Mouse (Mus musculus): ENCODE results near the gene Tjp2. TPM values are rescaled to one million over a fixed set of nuclear protein-coding genes. Genes with fewer than 3 reads are reported as not detected.

Tjp2 gene
- polyA plus RNA-seq, 1 experiment from 2014 or later, result 18.1 TPM

DNA sequence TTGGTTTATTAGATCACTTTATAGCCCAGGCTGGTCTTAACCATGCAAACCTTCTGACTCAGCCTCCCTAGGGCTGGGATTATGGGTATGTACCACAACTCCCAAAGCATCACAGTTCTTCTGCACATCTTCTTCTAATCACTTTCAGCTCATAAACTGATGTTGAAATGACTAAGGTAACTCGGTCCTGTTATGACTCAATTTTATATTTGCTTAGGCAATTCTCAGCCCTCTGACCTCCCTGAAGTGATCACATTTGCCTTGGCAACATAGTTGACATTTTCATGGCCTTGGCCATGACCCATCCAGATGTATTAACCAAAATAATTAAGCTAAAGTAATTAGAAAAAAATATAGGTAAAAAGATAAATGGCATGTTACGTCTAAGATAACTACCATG is 134.5 kb downstream of the Tjp2 start:
- WGBS, result 91% methylated on average over 2 of the region's 2 CpGs
- no peaks in the 10 kb centered on the region for H3K4me1 ChIP-seq (replicated peaks; ENCODE audit: control insufficient read depth, insufficient read depth, low read length)
- H3K36me3 ChIP-seq (ENCODE audit: control insufficient read depth, insufficient read depth, low read length), result no peaks in the 10 kb centered on the region
- no peaks in the 10 kb centered on the region for H3K27me3 ChIP-seq (ENCODE audit: control insufficient read depth, insufficient read depth, low read length)
- DNase-seq (ENCODE audit: low spot score) (no peak), ATAC-seq (ENCODE audit: low FRiP score) (no peak)
- no peak overlapping the region for H3K4me3 ChIP-seq (ENCODE audit: low read depth, low read length)
- no peaks in the 10 kb centered on the region for H3K9me3 ChIP-seq (ENCODE audit: control insufficient read depth, low read length)
- no peak overlapping the region for H3K27ac ChIP-seq (ENCODE audit: low read depth, low read length)
- H3K9ac ChIP-seq (ENCODE audit: low read depth, low read length), result no peak overlapping the region
- H3K4me2 ChIP-seq (replicated peaks; ENCODE audit: low read depth, low read length), result no peak overlapping the region

DNA sequence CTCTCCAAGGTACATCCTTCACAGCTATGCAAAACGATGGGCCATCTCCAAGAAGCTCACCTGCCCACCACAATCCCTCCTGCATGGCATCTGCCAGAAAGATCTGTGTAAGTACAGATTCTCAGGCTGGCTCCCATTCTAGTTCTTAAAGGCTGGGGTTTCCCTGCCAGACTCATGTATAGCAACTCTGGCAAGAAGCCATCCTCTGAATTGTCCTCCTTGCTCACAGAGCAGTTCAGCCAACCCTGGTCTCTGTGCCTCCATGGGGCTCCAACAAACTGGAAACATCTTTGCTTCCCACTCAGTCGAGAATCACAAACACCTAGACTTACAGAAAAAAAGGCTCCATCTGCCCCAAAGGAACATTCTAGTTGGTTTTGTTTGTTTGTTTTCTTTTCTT is 139.5 kb downstream of the Tjp2 start:
- ATAC-seq (ENCODE audit: low FRiP score) (no peak), DNase-seq (ENCODE audit: low spot score) (no peak)
- H3K4me3 ChIP-seq (ENCODE audit: low read depth, low read length), result no peak overlapping the region
- no peaks in the 10 kb centered on the region for H3K36me3 ChIP-seq (ENCODE audit: control insufficient read depth, insufficient read depth, low read length)
- no peak overlapping the region for H3K27ac ChIP-seq (ENCODE audit: low read depth, low read length)
- no peak overlapping the region for H3K9ac ChIP-seq (ENCODE audit: low read depth, low read length)
- H3K4me1 ChIP-seq (replicated peaks; ENCODE audit: control insufficient read depth, insufficient read depth, low read length), result no peaks in the 10 kb centered on the region
- H3K9me3 ChIP-seq (ENCODE audit: control insufficient read depth, low read length), result no peaks in the 10 kb centered on the region
- no peaks in the 10 kb centered on the region for H3K27me3 ChIP-seq (ENCODE audit: control insufficient read depth, insufficient read depth, low read length)
- H3K4me2 ChIP-seq (replicated peaks; ENCODE audit: low read depth, low read length), result no peak overlapping the region
- 76% methylated on average over 2 of the region's 2 CpGs for WGBS

DNA sequence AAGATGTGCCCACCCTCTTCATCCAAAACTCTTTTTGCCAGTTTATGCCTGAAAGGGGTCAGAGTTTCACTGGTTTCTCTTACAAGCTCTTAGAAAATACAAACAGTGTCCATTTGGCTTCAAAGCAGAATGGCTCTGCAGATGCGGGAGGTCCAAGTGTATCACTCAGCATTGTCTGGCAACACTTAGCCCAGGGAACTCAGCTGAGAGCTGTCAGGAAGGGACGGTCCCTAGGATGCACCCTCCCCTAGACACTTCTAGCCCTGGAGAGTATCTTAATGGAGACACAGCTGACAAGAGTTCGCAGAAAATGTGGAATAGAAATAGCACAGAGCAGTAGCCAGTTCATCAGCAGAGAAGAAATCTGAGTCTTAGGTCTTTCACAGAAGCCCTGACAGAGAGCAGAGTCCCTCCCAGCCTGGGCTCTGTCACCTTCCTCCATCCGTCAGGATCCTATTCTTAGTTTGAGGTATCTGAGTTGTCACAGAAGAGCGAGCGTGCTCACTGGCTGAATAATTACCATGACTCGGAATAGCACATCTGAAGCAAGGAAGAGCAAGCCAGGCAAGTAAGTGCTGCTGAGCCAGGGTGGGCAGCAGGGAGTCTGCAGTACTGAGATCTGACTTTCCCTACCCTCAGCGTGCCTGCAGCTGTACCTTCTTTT is 144.3 kb downstream of the Tjp2 start:
- Histone ChIP-seq H3K9me3 (ENCODE audit: control insufficient read depth, low read length) (no peaks in the 10 kb centered on the region), H3K27ac (ENCODE audit: low read depth, low read length) (no peak overlapping the region), H3K27me3 (ENCODE audit: control insufficient read depth, insufficient read depth, low read length) (no peaks in the 10 kb centered on the region), H3K9ac (ENCODE audit: low read depth, low read length) (no peak overlapping the region), H3K4me2 (replicated peaks; ENCODE audit: low read depth, low read length) (no peak overlapping the region), H3K36me3 (ENCODE audit: control insufficient read depth, insufficient read depth, low read length) (no peaks in the 10 kb centered on the region), H3K4me3 (ENCODE audit: low read depth, low read length) (no peak overlapping the region), H3K4me1 (replicated peaks; ENCODE audit: control insufficient read depth, insufficient read depth, low read length) (no peaks in the 10 kb centered on the region)
- WGBS, result 44% methylated on average over 8 of the region's 8 CpGs
- no peak for ATAC-seq (ENCODE audit: low FRiP score)
- no peak for DNase-seq (ENCODE audit: low spot score)

DNA sequence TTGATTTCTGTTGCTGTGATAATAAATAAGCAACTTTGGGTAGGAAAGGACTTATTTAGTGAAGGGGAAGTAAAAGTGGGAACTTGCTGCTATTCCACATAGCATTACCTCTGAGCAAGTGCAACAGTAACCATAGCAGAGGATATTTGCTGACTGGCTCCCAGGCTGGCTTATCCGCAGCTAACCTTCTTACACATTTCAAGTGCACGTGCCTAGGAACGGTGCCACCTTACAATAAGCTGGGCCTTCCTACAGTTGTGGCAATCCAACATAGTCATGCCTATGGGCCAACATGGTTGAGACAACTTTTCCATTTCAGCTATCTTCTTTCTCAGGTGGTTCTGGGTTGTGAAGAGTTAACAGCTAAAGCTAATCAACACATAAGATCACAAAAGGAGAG is 147.2 kb downstream of the Tjp2 start:
- no peak overlapping the region for H3K4me2 ChIP-seq (replicated peaks; ENCODE audit: low read depth, low read length)
- DNase-seq (ENCODE audit: low spot score), result no peak
- no peaks in the 10 kb centered on the region for H3K36me3 ChIP-seq (ENCODE audit: control insufficient read depth, insufficient read depth, low read length)
- H3K9ac ChIP-seq (ENCODE audit: low read depth, low read length), result no peak overlapping the region
- H3K4me3 ChIP-seq (ENCODE audit: low read depth, low read length), result no peak overlapping the region
- H3K27ac ChIP-seq (ENCODE audit: low read depth, low read length), result no peak overlapping the region
- no peaks in the 10 kb centered on the region for H3K4me1 ChIP-seq (replicated peaks; ENCODE audit: control insufficient read depth, insufficient read depth, low read length)
- no peaks in the 10 kb centered on the region for H3K27me3 ChIP-seq (ENCODE audit: control insufficient read depth, insufficient read depth, low read length)
- 91% methylated on average over 3 of the region's 3 CpGs for WGBS
- H3K9me3 ChIP-seq (ENCODE audit: control insufficient read depth, low read length), result no peaks in the 10 kb centered on the region
- no peak for ATAC-seq (ENCODE audit: low FRiP score)

DNA sequence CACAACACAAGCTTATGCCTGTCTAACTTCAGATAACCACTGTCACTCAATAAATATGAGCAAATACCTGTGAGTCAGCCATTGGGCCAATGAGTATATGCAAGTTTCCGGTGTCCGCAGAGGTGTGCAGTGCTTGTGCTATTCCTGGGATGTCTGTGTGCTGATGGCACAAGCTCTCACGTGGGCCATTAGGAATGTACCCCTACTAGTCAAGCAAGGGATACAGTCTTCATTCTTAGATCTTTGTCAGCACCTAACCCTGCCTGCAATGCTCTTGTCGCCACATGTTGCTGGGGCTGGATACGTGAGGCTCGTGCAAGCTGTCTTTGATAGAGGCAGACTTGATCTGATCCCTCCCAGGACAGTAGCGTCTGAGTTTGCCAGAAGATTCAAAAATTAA is 148.3 kb downstream of the Tjp2 start:
- no peak for ATAC-seq (ENCODE audit: low FRiP score)
- Histone ChIP-seq H3K4me3 (ENCODE audit: low read depth, low read length) (no peak overlapping the region), H3K9ac (ENCODE audit: low read depth, low read length) (no peak overlapping the region), H3K27me3 (ENCODE audit: control insufficient read depth, insufficient read depth, low read length) (no peaks in the 10 kb centered on the region), H3K4me1 (replicated peaks; ENCODE audit: control insufficient read depth, insufficient read depth, low read length) (no peaks in the 10 kb centered on the region), H3K36me3 (ENCODE audit: control insufficient read depth, insufficient read depth, low read length) (no peaks in the 10 kb centered on the region), H3K4me2 (replicated peaks; ENCODE audit: low read depth, low read length) (no peak overlapping the region), H3K27ac (ENCODE audit: low read depth, low read length) (no peak overlapping the region), H3K9me3 (ENCODE audit: control insufficient read depth, low read length) (no peaks in the 10 kb centered on the region)
- no peak for DNase-seq (ENCODE audit: low spot score)
- WGBS, result 92% methylated on average over 7 of the region's 7 CpGs

DNA sequence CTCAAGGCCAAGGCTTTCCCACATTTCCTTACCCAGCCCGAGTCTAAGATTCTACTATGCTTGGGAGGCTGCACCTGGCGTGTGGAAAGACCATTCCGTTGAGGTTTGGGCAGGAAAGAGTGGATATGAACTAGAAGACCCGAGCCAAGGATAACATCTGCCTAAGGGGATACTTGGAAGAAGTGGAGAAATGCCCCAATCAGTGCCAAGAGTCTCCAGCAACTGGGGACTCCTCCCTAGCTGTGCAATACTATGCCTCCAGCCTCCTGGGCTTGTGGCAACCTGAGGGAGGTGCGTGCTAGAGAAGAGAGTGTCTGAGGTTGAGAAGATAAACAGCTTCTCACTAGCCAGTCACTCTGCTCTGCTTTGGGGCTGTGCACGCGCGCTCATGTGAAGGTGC is 148.9 kb downstream of the Tjp2 start:
- Histone ChIP-seq H3K4me3 (ENCODE audit: low read depth, low read length) (no peak overlapping the region), H3K27me3 (ENCODE audit: control insufficient read depth, insufficient read depth, low read length) (no peaks in the 10 kb centered on the region), H3K4me1 (replicated peaks; ENCODE audit: control insufficient read depth, insufficient read depth, low read length) (no peaks in the 10 kb centered on the region), H3K9ac (ENCODE audit: low read depth, low read length) (no peak overlapping the region), H3K9me3 (ENCODE audit: control insufficient read depth, low read length) (no peaks in the 10 kb centered on the region), H3K36me3 (ENCODE audit: control insufficient read depth, insufficient read depth, low read length) (no peaks in the 10 kb centered on the region), H3K27ac (ENCODE audit: low read depth, low read length) (no peak overlapping the region), H3K4me2 (replicated peaks; ENCODE audit: low read depth, low read length) (no peak overlapping the region)
- no peak for ATAC-seq (ENCODE audit: low FRiP score)
- WGBS, result 89% methylated on average over 8 of the region's 8 CpGs
- no peak for DNase-seq (ENCODE audit: low spot score)

DNA sequence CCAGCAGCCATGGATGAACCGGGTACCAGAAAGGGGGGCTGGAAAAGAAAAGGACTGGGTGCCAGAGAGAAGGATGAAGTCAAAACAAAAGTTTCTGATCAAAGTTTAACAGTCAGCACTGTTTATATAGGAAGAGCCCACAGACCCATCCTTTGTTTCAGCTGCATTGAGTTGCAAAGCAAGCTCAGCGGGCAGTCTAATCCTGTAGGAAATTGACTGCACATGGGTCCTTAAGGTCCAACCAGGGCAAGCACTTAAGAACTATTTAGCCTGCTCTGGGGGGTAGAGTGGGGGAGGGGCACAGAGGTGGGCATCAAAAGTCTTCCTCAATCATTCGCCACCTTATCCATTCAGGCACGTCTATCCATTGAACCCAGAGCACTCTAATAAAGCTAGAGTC is 151.7 kb downstream of the Tjp2 start:
- no peaks in the 10 kb centered on the region for H3K9me3 ChIP-seq (ENCODE audit: control insufficient read depth, low read length)
- no peaks in the 10 kb centered on the region for H3K27me3 ChIP-seq (ENCODE audit: control insufficient read depth, insufficient read depth, low read length)
- H3K27ac ChIP-seq (ENCODE audit: low read depth, low read length), result no peak overlapping the region
- DNase-seq (ENCODE audit: low spot score) (no peak), ATAC-seq (ENCODE audit: low FRiP score) (no peak)
- no peak overlapping the region for H3K4me2 ChIP-seq (replicated peaks; ENCODE audit: low read depth, low read length)
- 38% methylated on average over 4 of the region's 4 CpGs for WGBS
- H3K36me3 ChIP-seq (ENCODE audit: control insufficient read depth, insufficient read depth, low read length), result no peaks in the 10 kb centered on the region
- no peak overlapping the region for H3K9ac ChIP-seq (ENCODE audit: low read depth, low read length)
- no peaks in the 10 kb centered on the region for H3K4me1 ChIP-seq (replicated peaks; ENCODE audit: control insufficient read depth, insufficient read depth, low read length)
- H3K4me3 ChIP-seq (ENCODE audit: low read depth, low read length), result no peak overlapping the region

DNA sequence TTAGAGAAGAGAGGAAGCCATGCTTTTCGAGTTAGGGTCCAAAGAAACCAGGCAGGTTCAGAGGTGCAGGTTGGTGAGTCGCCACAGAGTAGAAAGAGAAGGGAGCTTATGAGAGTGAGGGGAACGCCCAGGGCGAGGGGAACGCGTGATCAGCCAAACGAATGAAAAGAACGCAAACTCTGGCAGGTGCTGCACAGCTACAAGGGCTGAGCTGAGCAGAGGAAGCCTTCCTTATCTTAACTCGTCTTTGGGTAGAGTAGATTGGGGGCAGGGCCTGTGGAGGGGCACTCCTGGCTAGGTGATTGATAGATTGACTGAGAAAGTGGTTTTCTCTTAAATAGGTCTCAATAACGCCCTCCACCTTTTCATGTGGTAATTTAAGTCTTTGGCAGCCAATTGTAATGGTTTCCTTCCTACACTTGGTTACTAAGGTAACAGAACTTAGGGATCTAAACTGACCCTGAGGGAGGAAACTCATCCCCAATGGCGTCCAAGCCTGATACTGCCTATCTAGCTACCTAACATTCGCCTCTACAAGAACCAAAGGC is 160.4 kb downstream of the Tjp2 start:
- WGBS, result 51% methylated on average over 12 of the region's 12 CpGs
- no peak for DNase-seq (ENCODE audit: low spot score)
- Histone ChIP-seq H3K4me2 (replicated peaks; ENCODE audit: low read depth, low read length) (no peak overlapping the region), H3K9ac (ENCODE audit: low read depth, low read length) (no peak overlapping the region), H3K27ac (ENCODE audit: low read depth, low read length) (no peak overlapping the region), H3K9me3 (ENCODE audit: control insufficient read depth, low read length) (no peaks in the 10 kb centered on the region), H3K4me3 (ENCODE audit: low read depth, low read length) (no peak overlapping the region), H3K27me3 (ENCODE audit: control insufficient read depth, insufficient read depth, low read length) (no peaks in the 10 kb centered on the region), H3K36me3 (ENCODE audit: control insufficient read depth, insufficient read depth, low read length) (no peaks in the 10 kb centered on the region), H3K4me1 (replicated peaks; ENCODE audit: control insufficient read depth, insufficient read depth, low read length) (no peaks in the 10 kb centered on the region)
- no peak for ATAC-seq (ENCODE audit: low FRiP score)

DNA sequence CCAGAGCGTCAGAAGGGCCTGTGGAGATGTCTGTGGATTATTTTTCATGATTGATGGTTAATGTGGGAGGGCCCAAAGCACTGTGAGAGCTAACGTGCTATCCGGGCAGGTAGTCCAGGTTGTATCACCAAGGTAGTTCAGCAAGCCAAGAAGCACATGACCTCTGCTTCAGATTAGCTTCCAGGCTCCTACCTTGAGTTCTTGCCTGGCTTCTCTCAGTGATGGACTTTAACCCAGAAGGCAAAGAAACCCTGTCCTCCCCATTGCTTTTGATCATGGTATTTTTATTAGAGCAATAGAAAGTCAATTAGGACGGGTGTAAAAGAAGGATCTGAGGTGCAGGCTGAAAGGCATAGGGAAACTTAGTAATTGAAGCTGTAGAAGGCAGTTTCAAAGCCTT is 161.2 kb downstream of the Tjp2 start:
- Histone ChIP-seq H3K4me1 (replicated peaks; ENCODE audit: control insufficient read depth, insufficient read depth, low read length) (no peaks in the 10 kb centered on the region), H3K9ac (ENCODE audit: low read depth, low read length) (no peak overlapping the region), H3K4me3 (ENCODE audit: low read depth, low read length) (no peak overlapping the region), H3K36me3 (ENCODE audit: control insufficient read depth, insufficient read depth, low read length) (no peaks in the 10 kb centered on the region), H3K27ac (ENCODE audit: low read depth, low read length) (no peak overlapping the region), H3K9me3 (ENCODE audit: control insufficient read depth, low read length) (no peaks in the 10 kb centered on the region), H3K4me2 (replicated peaks; ENCODE audit: low read depth, low read length) (no peak overlapping the region), H3K27me3 (ENCODE audit: control insufficient read depth, insufficient read depth, low read length) (no peaks in the 10 kb centered on the region)
- no peak for DNase-seq (ENCODE audit: low spot score)
- ATAC-seq (ENCODE audit: low FRiP score), result no peak
- WGBS, result 82% methylated on average over 4 of the region's 4 CpGs
